Mouse (Mus musculus): Measurements from ENCODE around the gene Pramef8. TPM values are rescaled to one million over a fixed set of nuclear protein-coding genes. Genes with fewer than 3 reads are reported as not detected.
"Not testable (repeated sequence)": the region's sequence is repeated elsewhere in the genome, so short reads cannot be mapped to it uniquely, and the experiment has no call there.

Pramef8 gene
- total RNA-seq (2015) (7.5 and 10.1 TPM in 2 replicates), total RNA-seq (2017) (7.7 and 10.2 TPM in 2 replicates)

GRCm38 (mm10) chr4:143412219-143413092, at the start of gene Pramef8:
Gene Pramef8, plus strand, starts transcription at chr4:143412426.
- ATAC-seq (replicated peaks; ENCODE audit: poor library complexity), result peak; percentile 95

DNA sequence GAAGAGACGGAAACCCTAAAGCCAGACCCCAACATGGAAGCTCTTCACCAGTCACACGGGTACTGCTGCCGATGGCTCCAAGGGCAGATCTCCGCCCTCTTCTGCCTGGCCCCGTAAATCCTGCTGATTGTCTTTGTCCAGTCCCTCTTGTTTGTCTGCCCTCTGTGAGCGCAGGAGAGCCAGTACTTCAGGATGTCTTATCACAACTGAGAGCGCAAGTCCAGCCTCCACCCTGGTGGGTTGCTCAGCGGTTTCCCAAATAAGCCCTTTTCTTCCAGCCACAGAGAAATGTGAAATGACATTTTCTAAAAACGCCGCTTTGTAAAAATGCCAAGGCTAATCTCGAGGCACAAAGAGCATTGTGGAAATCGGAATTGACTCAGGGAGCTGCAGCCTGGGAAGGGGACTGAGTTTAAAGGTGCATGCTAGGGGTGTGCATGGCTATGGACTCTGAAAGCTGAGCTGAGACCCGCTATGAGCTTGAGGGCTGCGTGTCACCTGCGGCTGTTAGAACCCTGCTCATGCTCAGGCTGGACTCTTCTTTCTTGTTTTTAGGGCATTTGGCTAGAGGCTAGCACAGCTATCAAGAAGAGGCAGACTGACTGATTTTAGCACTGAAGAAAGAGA, 45.7 kb upstream of the Pramef8 start:
- no peak for ATAC-seq (replicated peaks; ENCODE audit: poor library complexity)

DNA sequence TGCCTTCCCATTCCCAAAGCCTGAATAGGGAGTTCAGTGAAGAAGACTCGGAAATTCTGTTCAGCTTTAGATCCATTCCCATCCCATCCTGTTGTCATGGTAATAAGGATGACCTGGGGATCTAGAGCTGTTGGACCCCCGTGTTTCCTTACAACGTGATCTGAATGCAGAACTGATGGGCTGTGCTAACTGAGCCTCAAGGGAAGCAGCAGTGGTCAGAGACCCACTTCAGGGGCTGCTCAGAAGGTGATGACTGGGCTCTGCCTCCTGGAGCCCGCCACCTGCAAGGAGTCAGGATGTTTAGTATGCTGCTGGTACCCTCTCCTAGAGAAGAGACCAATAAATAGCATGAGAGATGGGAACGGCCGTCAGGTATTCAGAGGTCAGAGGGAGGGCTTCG, 32.7 kb upstream of the Pramef8 start:
- ATAC-seq (replicated peaks; ENCODE audit: poor library complexity), result no peak

DNA sequence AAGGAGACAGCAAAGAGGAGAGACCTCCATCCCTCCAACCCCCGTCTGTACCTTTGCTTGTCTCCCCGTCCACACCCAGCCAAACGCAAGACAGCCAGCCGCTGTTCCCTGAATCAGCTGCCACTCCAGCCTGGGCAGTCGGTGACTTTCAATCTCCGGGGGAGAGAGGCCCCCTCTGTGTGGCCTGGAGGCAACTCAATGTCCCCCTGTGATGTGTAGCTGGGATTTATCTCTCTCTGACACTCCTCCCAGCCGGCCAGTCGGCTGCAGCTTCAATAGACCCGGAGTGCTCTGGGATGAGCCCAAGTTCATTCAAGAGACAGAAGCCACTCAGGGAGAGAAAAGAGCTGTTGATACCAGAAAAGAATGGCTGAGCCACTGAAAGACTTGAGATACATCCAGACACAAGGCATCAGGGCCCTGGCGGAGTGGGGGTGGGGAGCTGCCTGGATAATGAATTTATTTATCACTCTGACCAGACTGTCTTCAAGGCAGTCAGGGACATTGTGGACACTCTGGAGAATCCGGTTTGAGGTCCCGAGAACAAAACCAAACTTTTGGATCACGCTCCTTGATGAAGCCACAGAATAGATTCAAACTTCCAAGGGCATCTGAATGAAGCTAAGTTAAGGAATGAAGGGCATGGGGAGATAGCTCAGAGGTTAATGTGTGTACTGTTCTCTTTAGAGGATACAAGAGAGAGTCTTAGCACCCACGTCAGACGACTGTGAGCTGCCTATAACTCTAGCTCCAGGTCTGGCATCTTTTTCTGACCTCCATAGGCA, 32.1 kb upstream of the Pramef8 start:
- ATAC-seq (replicated peaks; ENCODE audit: poor library complexity), result no peak

GRCm38 (mm10) chr4:143380716-143381004, 31.6 kb upstream of the Pramef8 start:
- ATAC-seq (replicated peaks; ENCODE audit: poor library complexity), result peak; percentile 67

DNA sequence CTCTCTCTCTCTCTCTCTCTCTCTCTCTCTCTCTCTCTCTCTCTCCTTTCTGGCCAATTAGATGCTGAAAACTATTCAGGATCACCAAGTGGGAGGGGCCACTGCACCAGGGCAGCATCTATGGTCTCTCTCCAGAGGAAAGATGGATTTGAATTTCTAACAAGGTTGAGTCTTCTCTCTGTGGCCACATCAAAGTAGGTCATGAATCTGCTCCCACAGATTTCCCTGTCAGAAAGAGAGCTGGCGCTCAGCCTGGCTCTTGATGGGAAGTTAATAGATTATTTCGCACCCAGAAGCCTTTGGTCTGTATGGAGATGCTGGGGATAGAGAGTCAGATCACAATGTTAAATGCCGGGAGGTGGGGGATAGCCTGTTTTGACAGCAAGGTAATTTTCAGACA, 30.1 kb upstream of the Pramef8 start:
- ATAC-seq (replicated peaks; ENCODE audit: poor library complexity), result no peak

- ATAC-seq (replicated peaks; ENCODE audit: poor library complexity), result peak; percentile 60
These were observed 28.6 kb upstream of the Pramef8 start for GRCm38 (mm10) chr4:143383646-143384045.

DNA sequence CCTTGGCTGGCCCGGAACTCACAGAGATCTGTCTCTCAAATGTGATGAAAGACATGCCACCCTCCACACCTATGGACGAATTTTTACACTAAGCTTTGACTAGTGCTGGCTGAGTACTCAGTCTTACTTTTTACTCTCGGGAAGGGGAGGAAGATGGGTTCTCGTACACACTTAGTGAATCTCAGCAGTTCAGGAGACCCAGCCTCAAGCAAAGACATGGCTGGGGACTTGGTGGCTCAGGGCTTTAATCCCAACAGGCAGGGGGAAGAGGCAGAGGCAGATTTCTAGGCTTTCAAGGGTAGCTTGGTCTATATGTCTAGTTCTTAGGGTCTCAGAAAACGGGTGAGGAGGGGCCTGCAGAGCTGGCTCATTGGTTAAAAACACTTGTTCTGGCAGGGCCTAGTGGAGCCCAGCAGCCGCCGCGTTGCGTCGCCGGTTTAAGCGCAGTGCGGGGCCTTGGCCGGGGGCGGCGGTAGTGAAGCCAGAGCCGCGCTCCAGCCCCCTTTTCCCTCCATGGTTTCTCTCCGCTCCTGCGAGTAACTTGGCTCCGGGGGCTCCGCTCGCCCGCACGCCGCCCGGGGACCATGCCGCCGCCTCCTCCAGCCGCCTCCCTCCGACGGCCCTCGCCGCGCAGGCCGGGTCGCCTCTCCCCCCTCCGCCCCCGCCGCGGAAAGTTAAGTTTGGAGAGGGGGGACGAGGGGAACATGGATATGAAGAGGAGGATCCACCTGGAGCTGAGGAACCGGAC, 23.1 kb upstream of the Pramef8 start:
- ATAC-seq (replicated peaks; ENCODE audit: poor library complexity), result peak; percentile 98

GRCm38 (mm10) chr4:143394181-143394580, 18.0 kb upstream of the Pramef8 start, which contains the start of gene Pramel1:
Gene Pramel1, plus strand, starts transcription at chr4:143394428.
- ATAC-seq (replicated peaks; ENCODE audit: poor library complexity), result no peak

- no peak; the same call in 1 of the 2 replicates for ATAC-seq (replicated peaks; ENCODE audit: poor library complexity)
These were observed 534 bp upstream of the Pramef8 start for GRCm38 (mm10) chr4:143411566-143412218.

- ATAC-seq (replicated peaks; ENCODE audit: poor library complexity), result no peak
These were observed 1.4 kb downstream of the Pramef8 start for GRCm38 (mm10) chr4:143413621-143414020.

DNA sequence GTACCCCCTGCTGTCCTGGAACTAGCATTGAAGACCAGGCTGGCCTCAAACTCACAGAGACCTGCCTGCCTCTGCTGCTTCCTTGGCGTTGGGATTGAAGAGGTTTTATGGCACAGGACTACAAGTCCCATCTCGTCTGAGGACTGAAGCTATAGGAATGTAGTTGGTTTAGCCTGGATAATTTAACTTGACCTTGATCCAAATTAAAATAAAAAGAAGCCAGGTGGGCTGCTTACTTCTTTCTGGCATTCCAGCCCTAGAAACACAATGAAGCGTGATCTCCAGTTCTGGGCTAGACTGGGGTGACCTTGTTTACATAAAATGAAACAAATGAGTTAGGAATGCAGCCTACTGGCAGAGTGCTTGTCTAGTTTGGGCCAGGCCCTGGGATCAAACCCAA, 1.9 kb downstream of the Pramef8 start:
- no peak for ATAC-seq (replicated peaks; ENCODE audit: poor library complexity)

DNA sequence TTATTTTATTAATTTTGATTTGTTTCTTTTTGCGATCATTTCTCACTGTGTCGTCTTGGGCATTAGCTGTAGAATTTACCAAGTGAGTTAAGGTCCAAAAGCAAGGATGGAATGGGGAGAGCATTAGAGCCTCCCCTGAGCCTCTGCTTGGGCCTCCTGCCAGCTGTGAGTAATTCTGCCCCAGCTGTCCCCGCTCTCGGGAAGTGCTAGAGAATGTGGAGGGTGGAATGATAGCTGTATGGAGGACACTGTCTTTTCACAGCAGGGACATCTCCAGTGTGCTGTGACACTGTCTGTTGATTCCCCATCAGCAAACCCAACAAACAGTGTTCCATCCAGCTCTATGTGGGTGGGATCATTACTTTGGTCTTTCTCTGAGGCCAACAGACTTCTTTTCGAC, 14.5 kb downstream of the Pramef8 start:
- ATAC-seq (replicated peaks; ENCODE audit: poor library complexity), result not testable (repeated sequence)

- ATAC-seq (replicated peaks; ENCODE audit: poor library complexity), result no peak
These were observed 38.0 kb downstream of the Pramef8 start, which contains the start of gene Oog4 for GRCm38 (mm10) chr4:143450224-143450623. Gene Oog4, minus strand, starts transcription at chr4:143450324.

Other genes with a start within 250 kb of the Pramef8 start
- 16.1 and 16.5 TPM in 2 replicates for gene Prdm2, start 199.4 kb upstream of the Pramef8 start, total RNA-seq (2015)
- gene Prdm2, start 199.4 kb upstream of the Pramef8 start, total RNA-seq (2017), result 9.5 and 12.5 TPM in 2 replicates
- gene Pdpn, start 112.9 kb upstream of the Pramef8 start, total RNA-seq (2015), result not detected in 2 replicates
- gene Pdpn, start 112.9 kb upstream of the Pramef8 start, total RNA-seq (2017), result not detected in 2 replicates
- gene Lrrc38, start 62.7 kb upstream of the Pramef8 start, total RNA-seq (2015), result not detected in 2 replicates
- gene Lrrc38, start 62.7 kb upstream of the Pramef8 start, total RNA-seq (2017), result not detected in 2 replicates
- not detected in 2 replicates for gene Pramel1, start 18.0 kb upstream of the Pramef8 start, total RNA-seq (2015)
- not detected in 2 replicates for gene Pramel1, start 18.0 kb upstream of the Pramef8 start, total RNA-seq (2017)
- gene Oog4, start 37.9 kb downstream of the Pramef8 start, total RNA-seq (2015), result not detected in 2 replicates
- not detected in 2 replicates for gene Oog4, start 37.9 kb downstream of the Pramef8 start, total RNA-seq (2017)
- gene Gm13043, start 98.9 kb downstream of the Pramef8 start, total RNA-seq (2015), result not detected in 2 replicates
- gene Gm13043, start 98.9 kb downstream of the Pramef8 start, total RNA-seq (2017), result not detected in 2 replicates
- not detected in 2 replicates for gene Gm13040, start 123.5 kb downstream of the Pramef8 start, total RNA-seq (2015)
- gene Gm13040, start 123.5 kb downstream of the Pramef8 start, total RNA-seq (2017), result not detected in 2 replicates
- gene BC080695, start 139.3 kb downstream of the Pramef8 start, total RNA-seq (2015), result not detected in 2 replicates
- not detected in 2 replicates for gene BC080695, start 139.3 kb downstream of the Pramef8 start, total RNA-seq (2017)
- gene Gm13057, start 139.3 kb downstream of the Pramef8 start, total RNA-seq (2015), result not detected in 2 replicates
- not detected in 2 replicates for gene Gm13057, start 139.3 kb downstream of the Pramef8 start, total RNA-seq (2017)
- not detected in 2 replicates for gene Gm13083, start 202.6 kb downstream of the Pramef8 start, total RNA-seq (2015)
- not detected in 2 replicates for gene Gm13083, start 202.6 kb downstream of the Pramef8 start, total RNA-seq (2017)
- not detected in 2 replicates for gene Gm13088, start 244.8 kb downstream of the Pramef8 start, total RNA-seq (2015)
- not detected in 2 replicates for gene Gm13088, start 244.8 kb downstream of the Pramef8 start, total RNA-seq (2017)